In the genomic region with DNA sequence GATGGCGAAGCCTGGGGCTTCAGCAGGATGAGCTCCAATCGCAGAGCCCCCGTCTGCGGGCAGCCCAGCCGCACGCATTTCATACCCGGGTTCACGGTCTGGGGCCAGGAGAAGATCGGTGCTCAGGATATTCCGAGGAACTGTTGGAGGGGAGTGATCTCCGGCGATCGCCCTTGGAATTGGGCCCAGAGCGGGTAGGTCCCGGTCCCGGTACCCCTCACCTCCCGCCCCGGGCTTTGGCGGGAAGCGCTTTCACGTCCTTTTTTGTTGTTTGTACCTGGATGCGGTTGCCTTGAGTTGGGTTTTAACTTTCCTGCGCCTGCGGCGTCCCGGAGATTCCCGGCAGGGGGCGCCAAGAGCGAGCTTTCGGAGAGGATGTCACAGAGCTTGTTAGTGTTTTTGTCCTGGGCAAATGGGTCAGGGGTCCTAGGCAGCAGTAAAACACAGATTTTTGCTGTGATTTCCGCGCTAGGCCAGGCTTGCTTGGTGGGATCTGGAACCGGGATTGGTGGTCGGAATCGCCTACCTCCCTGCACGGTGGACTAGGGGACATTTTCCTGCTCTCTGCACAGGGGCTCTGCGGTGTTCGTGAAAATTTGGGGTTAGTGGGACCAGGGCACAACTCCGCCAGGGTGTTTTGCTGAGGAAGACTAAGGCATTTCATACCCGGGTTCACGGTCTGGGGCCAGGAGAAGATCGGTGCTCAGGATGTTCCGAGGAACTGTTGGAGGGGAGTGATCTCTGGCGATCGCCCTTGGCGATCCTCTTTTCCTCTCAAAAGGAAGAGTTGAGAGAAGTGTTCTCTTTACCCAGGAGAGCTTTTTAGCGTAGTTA, we compare ENCODE assay signal across 8 mouse cellular contexts. TPM values are rescaled to one million over a fixed set of nuclear protein-coding genes. Genes with fewer than 3 reads are reported as not detected.
A peak's percentile ranks its signal among the peaks of the same experiment; 100 is the strongest.
DNase-seq lines count a peak whose midpoint lies in the region; TF ChIP-seq lines count a peak whose summit lies in the region.

No protein-coding gene starts in this region.

- peak overlapping the region; percentile 8; the same call in 1 of the 2 replicates for H3K27ac ChIP-seq in left cerebral cortex, adult 2 months

- DNase-seq in adrenal gland, adult 2 months, result peak; percentile 90
- DNase-seq in embryo, embryonic 10 days (ENCODE audit: low spot score), result peak; percentile 77
- peak; percentile 61 for DNase-seq in gastrocnemius, postnatal 25 days
- DNase-seq in induced T-regulatory cell, adult 2 months (ENCODE audit: low read depth), result peak; percentile 1
- peak; percentile 86 to 93 for DNase-seq in left cerebral cortex, adult 2 months (ENCODE audit: extremely low spot score in 1 of 2, low spot score in 2 of 2)
- DNase-seq in lung, postnatal 36 days, result peak; percentile 88
- peak; percentile 85 to 94 for DNase-seq in right cerebral cortex, postnatal 10 days (ENCODE audit: low spot score in 2 of 2)
- DNase-seq in T-cell, adult 2 months (ENCODE audit: low spot score), result no peak

- intact Hi-C loops in left cerebral cortex, adult 2 months (cut with DNase I), result loop anchor here (2.0 kb wide), 4 partner anchors 193 to 573 kb away; no protein-coding TSS in a partner anchor

- TF ChIP-seq CTCF in left cerebral cortex, adult 2 months (IDR thresholded peaks at IDR 0.05), result peak; percentile 82

- peak overlapping the region; percentile 67 for H3K4me3 ChIP-seq in left cerebral cortex, adult 2 months

RNA-seq across cellular contexts. Expression of gene Sema5a, which starts 1.4 kb away (rescaled TPM):
- 10 to 100 TPM; 12.5 to 14.4 TPM for total RNA-seq in adrenal gland, adult 2 months (2021)
- 9.5 and 11.6 TPM in 2 replicates for polyA plus RNA-seq in adrenal gland, adult 2 months (2012; rRNA removed)
- 1 to 10 TPM; 4.4 to 4.8 TPM for total RNA-seq in gastrocnemius, postnatal 25 days (2021)
- 10 to 100 TPM; 19.1 to 20.8 TPM for total RNA-seq in left cerebral cortex, adult 2 months (2021)
